Mouse (Mus musculus) gastrocnemius, postnatal 4 days (tissue): ENCODE data around the gene Garnl3. TPM values are rescaled to one million over a fixed set of nuclear protein-coding genes. Genes with fewer than 3 reads are reported as not detected.
"Not testable (repeated sequence)": the region's sequence is repeated elsewhere in the genome, so short reads cannot be mapped to it uniquely, and the experiment has no call there.

Experiments
- DNase-seq, 2 experiments: peaks; one replicate each; pipeline ENCODE4 v3.0.0; 2021 to 2022; ENCODE audit warnings: low spot score in 2 of 2, mixed read lengths in 2 of 2
- total RNA-seq, 2 experiments: library from RNA; stranded (reverse); gene quantifications; 2 replicates each; pipeline ENCODE4 v1.2.3; 2021

Gene Garnl3
- total RNA-seq, 2 experiments from 2014 or later = 7.5 to 8.4 TPM

- not testable (repeated sequence) for DNase-seq
Observed at GRCm38 (mm10) chr2:33090033-33090400, 41.4 kb downstream of the Garnl3 start.

GRCm38 (mm10) chr2:33089356-33090032, 42.0 kb downstream of the Garnl3 start:
- no peak for DNase-seq

- no peak for DNase-seq
Observed at GRCm38 (mm10) chr2:33086671-33087363, 44.6 kb downstream of the Garnl3 start.

- DNase-seq = no peak
Observed at GRCm38 (mm10) chr2:33086016-33086596, 45.3 kb downstream of the Garnl3 start.

- DNase-seq = no peak
Observed at GRCm38 (mm10) chr2:33084221-33084620, 47.2 kb downstream of the Garnl3 start.

GRCm38 (mm10) chr2:33080166-33080565, 51.3 kb downstream of the Garnl3 start:
- no peak for DNase-seq

- no peak for DNase-seq
Observed at GRCm38 (mm10) chr2:33077252-33077651, 54.2 kb downstream of the Garnl3 start.

- DNase-seq = no peak
Observed at GRCm38 (mm10) chr2:33074931-33075330, 56.5 kb downstream of the Garnl3 start.

GRCm38 (mm10) chr2:33074188-33074587, 57.3 kb downstream of the Garnl3 start:
- no peak for DNase-seq

GRCm38 (mm10) chr2:33072333-33072732, 59.1 kb downstream of the Garnl3 start:
- peak in 1 of 2 experiments; percentile 29 for DNase-seq

- no peak for DNase-seq
Observed at GRCm38 (mm10) chr2:33065610-33066009, 65.8 kb downstream of the Garnl3 start.

GRCm38 (mm10) chr2:33062744-33063143, 68.7 kb downstream of the Garnl3 start:
- no peak for DNase-seq

GRCm38 (mm10) chr2:33058926-33059325, 72.5 kb downstream of the Garnl3 start:
- no peak for DNase-seq

GRCm38 (mm10) chr2:33057514-33057913, 73.9 kb downstream of the Garnl3 start:
- peak in 1 of 2 experiments; percentile 18 for DNase-seq

GRCm38 (mm10) chr2:33053966-33054365, 77.5 kb downstream of the Garnl3 start:
- no peak for DNase-seq

GRCm38 (mm10) chr2:33047360-33047759, 84.1 kb downstream of the Garnl3 start:
- no peak for DNase-seq

- no peak for DNase-seq
Observed at GRCm38 (mm10) chr2:33046919-33047318, 84.5 kb downstream of the Garnl3 start.

GRCm38 (mm10) chr2:33045899-33046298, 85.6 kb downstream of the Garnl3 start:
- no peak for DNase-seq

- no peak for DNase-seq
Observed at GRCm38 (mm10) chr2:33042781-33043180, 88.7 kb downstream of the Garnl3 start.

- no peak for DNase-seq
Observed at GRCm38 (mm10) chr2:33041571-33041970, 89.9 kb downstream of the Garnl3 start.

GRCm38 (mm10) chr2:33037429-33037828, 94.0 kb downstream of the Garnl3 start:
- DNase-seq = no peak

GRCm38 (mm10) chr2:33035297-33035696, 96.2 kb downstream of the Garnl3 start:
- DNase-seq = no peak
